Mouse (Mus musculus): ENCODE results near the gene Fam76a. TPM values are rescaled to one million over a fixed set of nuclear protein-coding genes. Genes with fewer than 3 reads are reported as not detected.

The Fam76a gene
- polyA plus RNA-seq, 1 experiment from 2014 or later, result 31.7 TPM

- ATAC-seq (ENCODE audit: low FRiP score) (peak; percentile 5; the same call in 1 of the 2 replicates), DNase-seq (ENCODE audit: low spot score, missing footprints) (peak; percentile 84)
- Histone ChIP-seq H3K4me1 (ENCODE audit: control insufficient read depth, insufficient read depth, low read length) (peaks cover 15% of the 10 kb centered on the region), H3K36me3 (ENCODE audit: control insufficient read depth, insufficient read depth, low read length) (no peaks in the 10 kb centered on the region), H3K9ac (ENCODE audit: low read length) (peak overlapping the region; percentile 91), H3K27ac (ENCODE audit: low read depth, low read length) (peak overlapping the region; percentile 73; the same call in 1 of the 2 replicates), H3K27me3 (ENCODE audit: control insufficient read depth, insufficient read depth, low read length) (no peaks in the 10 kb centered on the region), H3K9me3 (ENCODE audit: control insufficient read depth, low read length) (no peaks in the 10 kb centered on the region), H3K4me3 (ENCODE audit: low read depth, low read length) (peak overlapping the region; percentile 94), H3K4me2 (peak overlapping the region; percentile 75)
- 5% methylated on average over 21 of the region's 21 CpGs for WGBS
Measured at GRCm38 (mm10) chr4:132883561-132884063, 38.7 kb downstream of the Fam76a start.

GRCm38 (mm10) chr4:132874363-132875097 lies 47.8 kb downstream of the Fam76a start:
- no peak for DNase-seq (ENCODE audit: low spot score, missing footprints)
- Histone ChIP-seq H3K27me3 (ENCODE audit: control insufficient read depth, insufficient read depth, low read length) (no peaks in the 10 kb centered on the region), H3K4me3 (ENCODE audit: low read depth, low read length) (no peak overlapping the region), H3K36me3 (ENCODE audit: control insufficient read depth, insufficient read depth, low read length) (peaks cover 4% of the 10 kb centered on the region; the same call in 1 of the 2 replicates), H3K4me2 (no peak overlapping the region), H3K4me1 (ENCODE audit: control insufficient read depth, insufficient read depth, low read length) (no peaks in the 10 kb centered on the region), H3K9ac (ENCODE audit: low read length) (no peak overlapping the region), H3K9me3 (ENCODE audit: control insufficient read depth, low read length) (no peaks in the 10 kb centered on the region), H3K27ac (ENCODE audit: low read depth, low read length) (no peak overlapping the region)
- 96% methylated on average over 7 of the region's 7 CpGs for WGBS
- ATAC-seq (ENCODE audit: low FRiP score), result no peak

GRCm38 (mm10) chr4:132873481-132874362 lies 48.6 kb downstream of the Fam76a start:
- Histone ChIP-seq H3K36me3 (ENCODE audit: control insufficient read depth, insufficient read depth, low read length) (peaks cover 4% of the 10 kb centered on the region; the same call in 1 of the 2 replicates), H3K9ac (ENCODE audit: low read length) (no peak overlapping the region), H3K4me2 (no peak overlapping the region), H3K27me3 (ENCODE audit: control insufficient read depth, insufficient read depth, low read length) (no peaks in the 10 kb centered on the region), H3K9me3 (ENCODE audit: control insufficient read depth, low read length) (no peaks in the 10 kb centered on the region), H3K4me1 (ENCODE audit: control insufficient read depth, insufficient read depth, low read length) (no peaks in the 10 kb centered on the region), H3K4me3 (ENCODE audit: low read depth, low read length) (no peak overlapping the region), H3K27ac (ENCODE audit: low read depth, low read length) (no peak overlapping the region)
- no peak for ATAC-seq (ENCODE audit: low FRiP score)
- WGBS, result 94% methylated on average over 11 of the region's 11 CpGs
- DNase-seq (ENCODE audit: low spot score, missing footprints), result no peak

GRCm38 (mm10) chr4:132871116-132871515 lies 51.2 kb downstream of the Fam76a start:
- Histone ChIP-seq H3K27me3 (ENCODE audit: control insufficient read depth, insufficient read depth, low read length) (no peaks in the 10 kb centered on the region), H3K36me3 (ENCODE audit: control insufficient read depth, insufficient read depth, low read length) (peaks cover 14% of the 10 kb centered on the region)
- 94% methylated on average over 3 of the region's 3 CpGs for WGBS

GRCm38 (mm10) chr4:132864856-132865255 lies 57.5 kb downstream of the Fam76a start:
- H3K4me2 ChIP-seq, result no peak overlapping the region
- no peaks in the 10 kb centered on the region for H3K9me3 ChIP-seq (ENCODE audit: control insufficient read depth, low read length)
- H3K9ac ChIP-seq (ENCODE audit: low read length), result no peak overlapping the region
- no peak overlapping the region for H3K27ac ChIP-seq (ENCODE audit: low read depth, low read length)
- H3K27me3 ChIP-seq (ENCODE audit: control insufficient read depth, insufficient read depth, low read length), result no peaks in the 10 kb centered on the region
- H3K4me3 ChIP-seq (ENCODE audit: low read depth, low read length), result no peak overlapping the region
- 95% methylated on average over 2 of the region's 2 CpGs for WGBS
- H3K4me1 ChIP-seq (ENCODE audit: control insufficient read depth, insufficient read depth, low read length), result no peaks in the 10 kb centered on the region
- H3K36me3 ChIP-seq (ENCODE audit: control insufficient read depth, insufficient read depth, low read length), result peaks cover 14% of the 10 kb centered on the region
- ATAC-seq (ENCODE audit: low FRiP score) (no peak), DNase-seq (ENCODE audit: low spot score, missing footprints) (no peak)

More at GRCm38 (mm10) chr4:132871116-132871515, 51.2 kb downstream of the Fam76a start:
- no peaks in the 10 kb centered on the region for H3K4me1 ChIP-seq (ENCODE audit: control insufficient read depth, insufficient read depth, low read length)
- H3K27ac ChIP-seq (ENCODE audit: low read depth, low read length), result no peak overlapping the region
- no peak for ATAC-seq (ENCODE audit: low FRiP score)
- H3K4me2 ChIP-seq, result no peak overlapping the region
- no peak overlapping the region for H3K9ac ChIP-seq (ENCODE audit: low read length)
- DNase-seq (ENCODE audit: low spot score, missing footprints), result no peak
- H3K9me3 ChIP-seq (ENCODE audit: control insufficient read depth, low read length), result no peaks in the 10 kb centered on the region
- no peak overlapping the region for H3K4me3 ChIP-seq (ENCODE audit: low read depth, low read length)

- no peaks in the 10 kb centered on the region for H3K4me1 ChIP-seq (ENCODE audit: control insufficient read depth, insufficient read depth, low read length)
- no peak overlapping the region for H3K4me2 ChIP-seq
- no peak overlapping the region for H3K9ac ChIP-seq (ENCODE audit: low read length)
- no peaks in the 10 kb centered on the region for H3K27me3 ChIP-seq (ENCODE audit: control insufficient read depth, insufficient read depth, low read length)
- DNase-seq (ENCODE audit: low spot score, missing footprints), result no peak
- no peak overlapping the region for H3K4me3 ChIP-seq (ENCODE audit: low read depth, low read length)
- H3K27ac ChIP-seq (ENCODE audit: low read depth, low read length), result no peak overlapping the region
- no peak for ATAC-seq (ENCODE audit: low FRiP score)
- no peaks in the 10 kb centered on the region for H3K9me3 ChIP-seq (ENCODE audit: control insufficient read depth, low read length)
- WGBS, result 93% methylated on average over 13 of the region's 13 CpGs
- peaks cover 13% of the 10 kb centered on the region for H3K36me3 ChIP-seq (ENCODE audit: control insufficient read depth, insufficient read depth, low read length)
Measured at GRCm38 (mm10) chr4:132863012-132863411, 59.3 kb downstream of the Fam76a start.

GRCm38 (mm10) chr4:132860880-132861279 lies 61.5 kb downstream of the Fam76a start:
- Histone ChIP-seq H3K4me3 (ENCODE audit: low read depth, low read length) (no peak overlapping the region), H3K4me2 (no peak overlapping the region), H3K27me3 (ENCODE audit: control insufficient read depth, insufficient read depth, low read length) (no peaks in the 10 kb centered on the region), H3K27ac (ENCODE audit: low read depth, low read length) (no peak overlapping the region), H3K9me3 (ENCODE audit: control insufficient read depth, low read length) (no peaks in the 10 kb centered on the region), H3K36me3 (ENCODE audit: control insufficient read depth, insufficient read depth, low read length) (peaks cover 19% of the 10 kb centered on the region), H3K9ac (ENCODE audit: low read length) (no peak overlapping the region), H3K4me1 (ENCODE audit: control insufficient read depth, insufficient read depth, low read length) (no peaks in the 10 kb centered on the region)
- DNase-seq (ENCODE audit: low spot score, missing footprints), result no peak
- ATAC-seq (ENCODE audit: low FRiP score), result no peak
- WGBS, result 92% methylated on average over 1 of the region's 1 CpGs
